Mouse (Mus musculus) left cerebral cortex, postnatal 25 days (tissue): ENCODE measurements around the gene Akap6. TPM values are rescaled to one million over a fixed set of nuclear protein-coding genes. Genes with fewer than 3 reads are reported as not detected.
A peak's percentile ranks its signal among the peaks of the same experiment; 100 is the strongest.

ENCODE experiments used
- DNase-seq, 2 experiments: peaks; one replicate each; pipeline ENCODE4 v3.0.0; 2022; ENCODE audit warnings: low spot score in 2 of 2, mixed read lengths in 1 of 2
- intact Hi-C: fragments of 180-260 bp; cut with DNase I; formaldehyde crosslinking; loops from one replicate; pipeline ENCODE4 v1.15.1; 2025
- total RNA-seq, 2 experiments: library from RNA; stranded (reverse); gene quantifications; 2 replicates each; pipeline ENCODE4 v1.2.3; 2021

The Akap6 gene
- total RNA-seq, 2 experiments from 2014 or later = 170 to 176 TPM

DNA sequence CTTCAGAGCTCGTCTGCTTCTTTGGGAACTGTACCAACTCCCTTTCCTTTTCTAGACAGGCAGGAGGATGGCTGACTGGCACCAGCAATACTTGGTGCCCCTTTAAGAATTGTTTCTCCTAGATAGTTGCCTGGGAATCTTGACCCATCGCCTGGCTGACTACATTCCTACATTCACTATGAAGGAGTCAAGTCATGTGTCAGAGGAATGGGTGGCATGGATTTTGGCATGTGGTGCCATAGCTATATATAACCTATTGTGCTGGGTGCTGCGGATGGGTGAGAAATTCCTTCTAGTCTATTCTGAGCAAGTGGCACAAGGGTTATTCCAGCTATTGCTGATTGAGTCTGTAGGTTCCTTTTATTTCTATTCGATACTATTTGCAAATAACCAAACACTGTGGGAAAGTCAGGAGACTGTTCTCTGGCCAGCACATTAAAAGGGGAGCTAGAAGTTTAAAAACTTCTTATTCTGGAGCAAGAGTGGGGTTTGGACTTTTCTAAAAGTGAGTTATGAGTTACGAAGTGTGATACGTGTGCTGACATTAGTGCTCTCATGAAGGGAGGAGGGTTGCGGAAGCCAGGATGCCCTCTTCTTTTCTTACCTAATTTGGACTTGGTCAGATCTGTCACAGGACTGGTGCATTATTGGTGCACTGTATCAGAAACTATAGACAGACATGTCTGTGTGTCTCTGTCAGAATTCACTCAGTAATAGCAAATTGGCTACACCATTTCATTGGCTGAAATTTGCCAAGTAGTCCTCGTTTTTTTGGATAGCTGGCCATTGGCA is 178.0 kb downstream of the Akap6 start:
- DNase-seq = no peak

DNA sequence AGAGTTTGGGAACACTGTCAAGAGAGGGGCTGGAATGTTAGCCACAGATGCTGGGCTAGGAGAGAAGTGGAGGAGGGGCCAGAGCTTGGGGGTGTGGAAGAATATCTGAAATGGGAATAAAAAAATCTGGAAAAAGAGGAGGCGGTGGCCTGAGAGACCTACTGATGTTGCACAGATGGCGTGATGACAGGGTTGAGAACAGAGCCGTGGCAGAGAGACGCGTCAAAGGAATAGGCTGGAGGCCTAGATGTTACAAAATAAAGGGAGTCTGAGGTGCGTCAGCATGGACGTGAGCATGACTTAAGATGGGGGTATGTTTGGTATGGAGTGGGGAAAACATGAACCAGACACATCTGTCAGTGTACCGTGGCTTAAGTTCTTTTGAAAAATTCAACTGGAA is 180.1 kb downstream of the Akap6 start:
- peak in 1 of 2 experiments; percentile 37 for DNase-seq
- intact Hi-C loops = no loop called here

More for the DNA sequence above, 178.0 kb downstream of the Akap6 start:
- intact Hi-C loops = no loop called here

DNA sequence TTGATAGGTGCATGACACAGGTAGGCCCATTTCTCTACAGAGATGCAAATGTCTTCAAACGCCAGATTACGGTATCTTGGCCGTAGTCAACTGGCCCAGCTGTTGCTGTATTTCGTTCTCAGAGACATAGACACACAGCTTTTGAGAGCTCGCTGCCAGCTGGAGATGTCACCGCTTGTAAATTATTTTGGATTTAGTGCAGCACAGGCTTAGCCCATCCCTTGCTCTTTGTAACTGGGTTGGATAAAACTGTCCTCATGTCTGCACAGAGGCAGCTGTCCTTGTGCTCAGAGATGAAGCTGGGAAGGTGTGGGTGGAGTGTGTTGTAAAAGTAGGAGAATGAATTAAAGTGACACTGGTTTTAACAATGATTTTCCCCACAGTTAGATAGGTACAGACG is 193.3 kb downstream of the Akap6 start:
- intact Hi-C loops = loop anchor here (10.0 kb wide), 3 partner anchors 188 to 878 kb away; no protein-coding TSS in a partner anchor
- peak in 1 of 2 experiments; percentile 71 for DNase-seq

DNA sequence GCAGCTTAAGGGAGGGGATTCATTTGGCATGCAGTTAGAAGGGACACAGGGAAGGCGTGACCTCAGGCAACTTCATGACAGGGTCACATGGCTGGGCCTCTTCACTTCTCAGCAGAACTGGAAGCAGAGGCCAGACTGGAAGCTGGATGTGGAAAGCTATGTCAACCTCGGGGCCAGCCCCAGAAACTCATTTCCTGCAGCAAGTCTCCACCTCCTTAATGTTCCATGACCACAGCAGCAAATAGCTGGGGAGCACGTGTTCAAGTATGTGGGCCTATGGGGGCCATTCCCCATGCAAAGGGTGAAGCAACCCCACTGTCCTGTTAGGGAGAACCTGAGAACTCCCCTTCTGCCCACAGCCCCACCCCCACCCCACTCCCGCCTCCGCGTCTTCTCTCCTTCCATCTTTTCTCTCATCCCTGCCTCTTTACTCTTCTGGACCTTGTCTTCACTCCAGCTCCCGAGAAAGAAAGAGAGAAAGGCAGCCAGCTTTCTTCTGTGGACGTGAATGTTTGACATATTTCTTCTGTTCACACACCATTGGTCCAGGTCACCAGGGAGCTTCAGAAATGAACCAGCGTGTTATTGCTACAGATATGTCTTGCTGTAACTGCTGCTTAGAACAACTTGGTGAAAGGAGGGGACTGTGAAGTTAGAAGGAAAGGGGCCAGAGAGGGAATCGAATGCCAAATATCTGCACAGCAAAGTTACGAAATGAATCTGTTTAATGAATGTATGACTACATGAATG is 194.6 kb downstream of the Akap6 start:
- DNase-seq = no peak
- intact Hi-C loops = loop anchor here (10.0 kb wide), 3 partner anchors 189 to 879 kb away; no protein-coding TSS in a partner anchor

DNA sequence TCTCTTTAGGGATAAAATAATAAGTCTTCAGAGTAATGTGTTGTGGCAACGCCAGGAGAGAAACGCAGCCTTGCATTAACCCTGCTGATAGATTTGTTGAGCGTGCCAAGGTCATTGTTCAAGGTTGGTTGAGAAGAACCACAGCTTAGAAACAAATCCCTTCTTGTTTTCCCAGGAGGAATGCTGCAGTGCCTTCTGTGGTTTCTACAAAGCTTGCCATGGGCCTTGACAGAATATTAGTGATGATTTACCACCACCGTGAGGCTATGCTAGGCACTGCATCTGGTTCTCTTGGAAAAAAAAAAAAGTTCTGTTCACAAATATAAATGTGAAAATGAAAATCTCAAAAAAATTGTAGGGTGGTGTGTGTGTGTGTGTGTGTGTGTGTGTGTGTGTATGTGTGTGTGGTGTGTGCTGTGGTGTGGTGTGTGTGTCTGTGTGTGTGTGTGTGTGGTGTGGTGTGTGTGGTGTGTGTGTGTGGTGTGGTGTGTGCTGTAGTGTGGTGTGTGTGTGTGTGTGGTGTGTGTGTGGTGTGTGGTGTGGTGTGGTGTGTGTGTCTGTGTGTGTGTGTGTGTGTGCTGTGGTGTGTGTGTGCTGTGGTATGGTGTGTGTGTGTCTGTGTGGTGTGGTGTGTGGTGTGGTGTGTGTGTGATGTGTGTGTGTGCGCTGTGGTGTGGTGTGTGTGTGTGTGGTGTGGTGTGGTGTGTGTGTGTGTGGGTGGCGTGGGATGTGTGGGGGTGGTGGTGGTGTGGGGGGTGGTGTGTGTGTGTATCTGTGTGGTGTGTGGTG is 196.7 kb downstream of the Akap6 start:
- intact Hi-C loops = loop anchor here (10.0 kb wide), 3 partner anchors 191 to 881 kb away; no protein-coding TSS in a partner anchor
- peak; percentile 63 to 82 for DNase-seq

DNA sequence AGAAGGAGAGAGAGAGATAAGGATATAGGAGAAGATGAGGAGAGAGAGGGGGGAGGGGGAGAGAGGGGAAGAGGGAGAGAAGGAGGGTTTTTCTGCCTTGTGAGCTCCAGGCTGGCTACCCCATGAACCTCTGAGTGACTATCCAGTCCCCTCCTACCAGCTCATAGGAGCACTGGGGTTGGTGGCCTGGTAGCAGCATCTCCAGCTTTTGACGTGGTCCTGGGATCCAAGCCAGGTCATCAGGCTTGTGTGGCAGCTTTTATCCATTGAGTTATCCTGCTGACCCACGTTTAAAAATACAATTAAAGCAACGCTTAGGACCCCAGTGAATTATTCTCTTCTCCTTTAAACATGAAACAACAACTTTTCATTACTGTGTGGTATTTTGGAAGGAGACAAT is 197.6 kb downstream of the Akap6 start:
- intact Hi-C loops = loop anchor here (10.0 kb wide), 3 partner anchors 192 to 882 kb away; no protein-coding TSS in a partner anchor
- DNase-seq = no peak

DNA sequence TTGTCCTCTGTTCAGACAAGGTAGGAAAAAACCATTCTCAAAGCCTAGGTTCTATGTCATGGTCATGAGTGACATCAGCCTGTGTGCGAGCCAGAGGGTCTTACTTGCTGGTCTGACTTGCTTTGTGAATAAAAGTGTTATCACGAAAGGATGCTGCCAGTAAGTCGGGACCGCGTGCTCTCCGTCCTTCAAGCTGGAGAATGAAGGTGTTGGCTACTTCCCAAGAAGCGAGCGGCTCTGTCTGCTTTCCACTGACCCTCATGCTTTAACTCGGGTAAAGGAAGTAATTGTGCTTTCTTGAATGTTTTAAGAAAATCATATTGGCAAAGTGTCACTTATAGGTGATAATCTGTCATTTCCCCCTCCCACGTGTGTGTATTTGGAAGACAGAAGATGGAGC is 198.9 kb downstream of the Akap6 start:
- intact Hi-C loops = loop anchor here (10.0 kb wide), 3 partner anchors 193 to 883 kb away; no protein-coding TSS in a partner anchor
- DNase-seq = no peak

DNA sequence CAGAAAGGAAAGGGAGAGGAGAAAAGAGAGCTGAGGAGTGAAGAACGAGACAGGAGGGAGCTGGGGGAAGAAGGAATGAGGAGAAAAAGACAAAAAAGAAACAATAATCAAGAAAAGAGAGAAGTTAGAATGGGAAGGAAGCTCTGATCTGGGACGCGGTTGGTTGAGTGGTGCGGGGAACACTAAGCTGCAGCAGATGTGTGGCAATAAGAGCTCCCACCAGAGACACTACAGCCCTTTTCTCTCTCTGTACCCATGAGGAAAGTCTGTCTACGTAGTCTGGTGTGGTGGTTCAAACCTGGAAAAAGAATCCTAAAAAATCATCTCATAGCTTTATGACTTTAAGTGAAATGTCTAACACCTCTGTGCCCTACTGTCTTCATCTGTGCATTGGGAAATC is 204.9 kb downstream of the Akap6 start:
- no peak for DNase-seq
- intact Hi-C loops = no loop called here

DNA sequence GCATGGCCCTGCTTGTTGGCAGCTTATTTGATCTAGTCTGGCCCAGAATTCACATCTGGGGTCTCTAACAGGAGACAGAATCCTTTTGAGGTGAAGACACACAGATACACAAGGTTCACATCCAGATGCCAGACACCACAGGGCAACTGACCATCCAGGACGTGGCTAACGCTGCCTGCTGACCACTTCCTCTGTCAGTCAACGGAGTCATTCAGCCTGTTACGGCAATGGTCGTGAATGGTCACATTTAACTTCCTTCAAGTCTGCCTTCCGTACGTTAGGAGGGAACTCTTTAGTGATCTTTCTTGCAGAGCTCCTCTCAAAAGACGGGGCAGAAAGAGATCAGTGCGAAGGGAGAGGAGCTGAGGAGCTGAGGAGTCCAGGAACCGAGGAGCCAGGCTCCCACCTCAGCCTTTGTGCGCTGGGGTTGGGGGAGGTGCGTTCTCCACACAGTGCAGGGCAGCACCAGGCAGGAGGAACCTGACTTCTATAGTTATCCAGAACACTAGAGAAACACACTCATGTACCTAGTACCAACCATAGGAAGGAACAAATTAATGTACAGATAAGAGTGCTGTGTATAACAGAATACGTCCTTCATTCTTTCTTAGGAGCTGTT is 209.4 kb downstream of the Akap6 start:
- no peak for DNase-seq
- intact Hi-C loops = no loop called here

DNA sequence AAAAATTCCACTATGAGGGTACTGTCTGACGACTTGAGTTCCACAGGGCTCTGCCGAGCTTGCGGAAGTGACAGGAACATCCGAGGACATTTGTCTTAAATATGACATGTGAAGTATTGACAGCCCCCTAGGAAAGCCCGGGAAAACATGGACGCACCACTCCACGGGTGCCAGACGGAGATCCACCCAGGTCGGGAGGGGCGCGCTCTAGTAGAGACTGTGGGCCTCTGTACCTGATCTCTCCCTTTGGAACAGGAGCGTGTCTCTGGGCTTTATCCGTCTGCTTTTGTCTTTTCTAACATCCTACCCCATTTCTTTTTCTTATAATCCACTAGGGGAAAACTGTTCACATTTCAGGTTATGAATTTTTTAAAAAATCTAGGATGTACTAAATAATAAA is 211.2 kb downstream of the Akap6 start:
- DNase-seq = no peak
- intact Hi-C loops = loop anchor here (5.0 to 10.0 kb wide), 2 partner anchors 344 to 1152 kb away; no protein-coding TSS in a partner anchor

DNA sequence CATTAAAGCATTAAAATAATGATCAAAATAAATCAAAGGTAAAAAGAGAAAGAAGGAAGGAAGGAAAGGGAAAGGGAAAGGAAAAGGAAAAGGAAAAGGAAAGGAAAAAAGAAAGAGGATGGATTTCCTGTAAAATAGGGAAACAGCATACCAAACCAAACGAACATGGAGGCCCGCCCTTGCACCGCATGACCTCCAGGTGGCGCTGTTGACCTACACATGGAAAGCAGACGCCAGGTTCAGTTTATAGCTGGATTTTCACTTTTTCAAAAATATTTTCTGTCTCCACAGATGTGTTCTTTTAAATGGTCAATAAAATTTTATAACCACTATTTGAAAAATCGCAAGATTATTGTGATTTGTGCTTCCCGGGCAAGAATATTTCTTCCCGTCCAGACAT is 211.6 kb downstream of the Akap6 start:
- peak; percentile 74 to 79 for DNase-seq
- intact Hi-C loops = loop anchor here (5.0 to 10.0 kb wide), 2 partner anchors 344 to 1151 kb away; no protein-coding TSS in a partner anchor

DNA sequence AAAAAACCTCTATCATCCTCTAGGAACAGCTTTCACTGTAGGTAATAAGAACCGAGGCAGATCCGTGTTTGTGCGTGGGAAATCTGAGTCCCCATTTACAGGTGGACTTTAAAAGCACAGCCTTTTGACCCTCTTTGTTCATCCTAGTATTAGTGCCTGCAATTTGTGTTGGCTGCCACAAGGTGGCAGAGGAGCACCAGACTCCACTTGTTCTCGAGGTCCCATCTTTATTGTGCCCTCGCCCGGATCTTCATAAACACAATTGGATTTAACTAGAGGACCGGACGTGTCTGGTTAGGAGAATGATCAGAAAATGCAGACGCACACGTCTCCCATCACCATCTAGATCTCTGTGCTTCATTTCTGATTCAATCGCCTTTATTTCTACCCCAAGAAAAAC is 219.8 kb downstream of the Akap6 start:
- intact Hi-C loops = loop anchor here (5.0 to 10.0 kb wide), 2 partner anchors 336 to 1638 kb away; no protein-coding TSS in a partner anchor
- DNase-seq = no peak

DNA sequence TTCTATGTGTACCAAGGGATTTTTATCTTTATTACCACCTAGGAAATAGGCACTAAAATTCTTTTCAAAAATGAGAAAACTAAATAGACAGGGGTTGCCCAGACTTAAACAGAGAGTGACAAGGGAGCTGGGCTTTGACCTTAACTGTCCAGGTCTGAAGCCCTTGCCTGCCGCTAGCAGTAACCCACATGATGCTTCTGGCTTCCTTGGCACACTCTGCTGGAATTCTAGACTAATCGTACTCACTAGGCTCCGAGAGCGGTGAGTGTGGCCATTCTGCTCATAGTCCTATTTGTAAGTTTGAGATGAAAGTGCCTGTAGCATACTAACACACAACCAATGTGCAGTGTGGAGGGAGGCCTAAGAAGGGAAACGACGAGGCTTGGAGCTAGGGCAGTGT is 223.3 kb downstream of the Akap6 start:
- intact Hi-C loops = no loop called here
- no peak for DNase-seq

DNA sequence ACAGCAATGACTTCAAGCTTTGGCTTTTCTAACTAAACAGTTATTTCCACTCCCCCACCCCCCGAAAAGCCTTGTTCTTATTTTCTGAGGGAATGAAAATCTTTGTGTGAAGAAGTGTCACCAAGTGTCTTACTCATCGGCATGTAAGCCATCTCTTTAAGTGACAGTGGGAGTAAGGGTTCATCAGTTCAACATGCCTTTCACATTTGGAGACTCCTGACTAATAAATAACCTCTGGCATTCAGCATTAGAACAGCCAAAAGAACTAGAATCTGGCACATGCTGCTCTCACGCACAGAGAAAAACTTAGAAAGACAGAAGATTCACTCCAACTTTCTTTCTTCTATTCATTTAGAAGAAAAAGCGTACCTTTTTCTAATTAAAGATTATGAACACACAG is 226.3 kb downstream of the Akap6 start:
- intact Hi-C loops = no loop called here
- no peak for DNase-seq

DNA sequence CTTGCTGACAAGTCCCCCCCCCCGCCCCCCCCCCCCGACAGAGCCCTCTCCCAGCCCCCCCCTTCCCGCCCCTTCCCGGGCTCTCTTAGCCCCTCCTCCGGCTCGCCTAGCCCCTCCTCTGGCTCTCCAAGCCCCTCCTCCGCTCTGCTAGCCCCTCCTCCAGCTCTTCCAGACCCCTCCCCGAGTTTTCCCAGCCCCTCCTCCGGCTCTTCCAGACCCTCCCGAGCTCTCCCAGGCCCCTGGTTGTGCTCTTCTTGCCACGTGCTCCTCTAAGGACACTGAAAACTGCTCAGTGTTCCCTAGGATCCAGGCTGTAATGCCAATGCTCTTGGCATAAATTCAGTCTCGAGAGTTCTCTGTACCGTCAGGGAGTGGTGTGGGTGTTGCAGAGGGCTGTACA is 234.6 kb downstream of the Akap6 start:
- DNase-seq = no peak
- intact Hi-C loops = no loop called here

DNA sequence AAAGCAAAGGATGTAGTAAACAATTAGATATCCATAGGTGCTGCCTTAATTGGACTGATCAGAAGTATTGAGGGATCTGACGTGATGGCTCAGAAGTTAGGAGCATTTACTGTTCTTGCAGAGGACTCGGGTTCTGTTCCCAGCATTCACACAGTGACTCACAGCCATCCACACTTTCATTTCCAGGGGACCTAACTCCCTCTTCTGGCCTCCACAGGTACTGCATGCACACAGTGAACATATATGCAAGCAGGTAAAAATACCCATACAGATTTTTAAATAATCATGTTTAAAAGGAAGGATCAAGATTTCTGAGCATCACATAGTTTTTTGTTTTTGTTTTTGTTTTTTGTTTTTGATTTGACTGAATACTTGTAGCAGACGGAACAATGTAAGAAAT is 235.8 kb downstream of the Akap6 start:
- DNase-seq = no peak
- intact Hi-C loops = no loop called here

DNA sequence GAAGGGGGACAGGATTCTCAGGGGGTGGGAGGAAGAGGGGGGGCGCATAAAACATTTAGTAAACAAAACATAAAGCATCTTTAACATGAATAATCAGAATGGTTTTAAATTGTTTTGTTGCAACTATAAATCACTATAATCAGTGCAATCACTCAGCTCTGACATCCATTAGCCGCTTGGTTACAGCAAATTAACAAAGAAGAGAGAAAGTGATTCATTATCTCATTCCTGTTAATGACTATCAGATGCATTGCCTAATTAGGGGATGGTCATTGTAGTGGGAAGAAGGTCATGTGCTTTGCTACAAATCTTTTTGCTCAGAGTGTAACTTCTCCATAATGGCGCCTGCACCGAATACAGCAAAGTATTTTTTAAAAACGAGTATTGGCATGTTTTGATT is 239.6 kb downstream of the Akap6 start:
- intact Hi-C loops = no loop called here
- no peak for DNase-seq

DNA sequence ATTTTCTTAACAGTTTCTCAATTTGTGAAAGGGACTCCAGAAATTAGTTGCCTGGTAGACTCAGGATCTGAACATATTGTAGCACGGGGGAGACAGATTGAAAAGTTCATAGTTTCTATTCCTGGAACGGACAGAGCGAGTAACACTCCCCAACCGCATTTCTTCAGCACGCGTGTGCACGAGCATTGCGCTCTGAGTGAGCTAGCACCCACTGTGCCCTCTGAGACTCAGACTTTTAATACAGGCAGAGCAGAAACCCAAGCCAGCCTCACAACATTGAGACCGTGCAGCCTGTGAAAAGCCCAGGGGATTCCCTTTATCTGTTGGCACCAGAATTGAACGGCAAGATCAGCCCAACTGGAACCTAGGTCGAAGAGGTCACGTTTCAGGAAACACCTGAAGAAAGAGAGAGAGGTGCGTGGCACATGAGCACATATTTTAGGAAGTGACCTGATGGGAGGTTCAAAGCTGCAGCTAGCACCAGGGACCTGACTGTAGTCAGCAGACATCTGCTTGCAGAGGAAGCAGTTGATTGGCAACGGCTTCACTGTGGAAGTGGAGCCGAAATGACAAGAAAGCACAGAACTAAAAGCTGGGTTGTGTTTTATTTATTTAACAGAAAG is 240.3 kb downstream of the Akap6 start:
- DNase-seq = no peak
- intact Hi-C loops = no loop called here

DNA sequence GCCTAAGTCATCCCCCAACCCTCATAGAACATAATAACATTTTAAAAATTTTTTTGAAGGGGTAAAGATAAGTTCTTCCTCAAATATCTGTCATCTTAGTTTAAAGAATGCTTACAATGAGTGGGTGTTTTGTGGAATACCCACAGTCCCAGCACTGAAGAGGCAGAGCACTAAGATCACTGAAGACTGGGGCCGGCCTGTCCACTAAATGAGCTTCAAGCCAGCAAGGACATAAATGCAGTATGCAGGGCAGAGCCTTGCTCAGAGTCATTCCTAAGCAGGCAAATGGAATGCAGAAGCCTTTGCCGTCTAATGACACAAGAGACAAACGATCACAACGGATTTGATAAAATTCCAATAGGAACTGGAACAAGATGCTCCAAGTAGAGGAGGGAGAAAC is 242.8 kb downstream of the Akap6 start:
- DNase-seq = no peak
- intact Hi-C loops = no loop called here
